Mouse (Mus musculus) neural tube, embryonic 11.5 days (tissue): ENCODE results near the gene Lgals8. TPM values are rescaled to one million over a fixed set of nuclear protein-coding genes. Genes with fewer than 3 reads are reported as not detected.
A peak's percentile ranks its signal among the peaks of the same experiment; 100 is the strongest.

Experiments
- ATAC-seq: fragments of 200-750 bp; cut with Nextera tagmentation; 2 replicates; pipeline ENCODE4 v1.8.0; 2017; ENCODE audit warnings: moderate number of reproducible peaks, mild to moderate bottlenecking, moderate TSS enrichment, moderate library complexity; ENCODE audit not compliant: insufficient read depth, low FRiP score, low TSS enrichment
- DNase-seq: peaks from one replicate; pipeline ENCODE4 v3.0.0-alpha.2; 2015; ENCODE audit warnings: low spot score
- H3K27ac ChIP-seq: fragments of 300-500 bp; sonication (generic); 2 replicates; pipeline ENCODE4 v1.5.1; 2014; ENCODE audit warnings: low read depth, mild to moderate bottlenecking, low read length
- H3K27me3 ChIP-seq: fragments of 300-500 bp; sonication (generic); 2 replicates; pipeline ENCODE4 v1.6.1; 2014; ENCODE audit warnings: mild to moderate bottlenecking, low read length, mixed read lengths; ENCODE audit not compliant: control insufficient read depth, insufficient read depth
- H3K36me3 ChIP-seq: fragments of 300-500 bp; sonication (generic); 2 replicates; pipeline ENCODE4 v1.6.1; 2014; ENCODE audit warnings: mild to moderate bottlenecking, low read length, moderate library complexity, mixed read lengths; ENCODE audit not compliant: control insufficient read depth, insufficient read depth
- H3K4me1 ChIP-seq: fragments of 300-500 bp; sonication (generic); 2 replicates; pipeline ENCODE4 v1.6.1; 2014; ENCODE audit warnings: low read length, mixed read lengths; ENCODE audit not compliant: control insufficient read depth, insufficient read depth
- H3K4me2 ChIP-seq: fragments of 300-500 bp; sonication (generic); 2 replicates; pipeline ENCODE4 v1.6.1; 2014; ENCODE audit warnings: low read depth, mild to moderate bottlenecking, moderate library complexity
- H3K4me3 ChIP-seq: fragments of 300-500 bp; sonication (generic); 2 replicates; pipeline ENCODE4 v1.5.1; 2014; ENCODE audit warnings: low read depth, low read length
- H3K9ac ChIP-seq: fragments of 300-500 bp; sonication (generic); 2 replicates; pipeline ENCODE4 v1.6.1; 2014; ENCODE audit warnings: mild to moderate bottlenecking, low read length
- H3K9me3 ChIP-seq: fragments of 300-500 bp; sonication (generic); 2 replicates; pipeline ENCODE4 v1.6.1; 2016; ENCODE audit warnings: low read length; ENCODE audit not compliant: control insufficient read depth
- WGBS: fragments of 180-500 bp; shearing (Covaris S2); extraction: QIAGEN DNeasy Blood & Tissue Kit; methylation state at CpG from one replicate; pipeline ENCODE4 v1.1.7; 2014; 5-methylcytosine and 5-hydroxymethylcytosine counted together
- polyA plus RNA-seq: library from polyadenylated mRNA; unstranded; fragments of >200 nt; fragmentation: Nextera tagmentation; extraction: Ambion mirVana; gene quantifications from 2 replicates; pipeline ENCODE4 v1.2.1, GENCODE M21; 2014

Gene Lgals8
- polyA plus RNA-seq, 1 experiment from 2014 or later = 14.3 TPM

DNA sequence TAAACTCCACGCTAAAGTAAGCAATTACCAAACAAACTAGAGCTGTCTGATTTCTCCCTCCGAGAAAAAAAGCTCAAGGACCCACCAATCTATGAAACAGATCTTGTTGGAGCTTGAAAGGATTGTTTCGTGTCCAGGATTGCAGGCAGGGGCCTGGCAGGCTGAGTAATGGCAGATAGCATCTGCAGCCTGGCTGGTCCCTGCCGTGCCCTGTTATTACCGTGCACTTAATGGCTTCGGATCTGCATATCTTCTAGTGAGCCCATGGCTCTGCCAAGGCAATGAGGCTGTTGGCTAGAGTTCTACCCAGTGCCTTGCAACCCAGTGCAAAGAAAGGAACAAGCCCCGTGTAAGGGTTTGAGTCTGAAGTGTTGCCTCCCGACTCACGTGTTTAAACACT, 30.0 kb upstream of the Lgals8 start:
- H3K4me3 ChIP-seq = no peak overlapping the region
- H3K4me1 ChIP-seq = no peaks in the 10 kb centered on the region
- no peak for DNase-seq
- H3K4me2 ChIP-seq = no peak overlapping the region
- no peak for ATAC-seq
- no peaks in the 10 kb centered on the region for H3K36me3 ChIP-seq
- no peaks in the 10 kb centered on the region for H3K27me3 ChIP-seq
- no peak overlapping the region for H3K9ac ChIP-seq
- WGBS = 83% methylated on average over 9 of the region's 9 CpGs
- H3K9me3 ChIP-seq = no peaks in the 10 kb centered on the region
- H3K27ac ChIP-seq = no peak overlapping the region

DNA sequence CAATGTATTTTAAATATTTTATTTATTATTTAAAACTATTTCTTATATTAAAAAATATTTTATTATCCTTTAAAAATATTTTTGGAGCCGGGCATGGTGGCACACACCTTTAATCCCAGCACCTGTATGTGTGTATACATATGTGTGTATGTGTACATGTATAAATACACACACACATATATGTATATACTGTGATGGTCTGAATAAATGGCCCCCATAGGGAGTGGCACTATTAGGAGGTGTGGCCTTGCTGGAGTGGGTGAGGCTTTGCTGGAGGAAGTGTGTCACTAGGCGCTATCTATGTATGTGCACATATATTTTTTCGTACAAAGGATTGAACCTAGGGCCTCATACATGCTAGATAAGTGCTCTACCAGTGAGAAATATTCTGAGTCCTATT, 27.8 kb upstream of the Lgals8 start:
- Histone ChIP-seq H3K9ac (no peak overlapping the region), H3K4me2 (no peak overlapping the region), H3K4me3 (no peak overlapping the region), H3K27ac (no peak overlapping the region), H3K9me3 (no peaks in the 10 kb centered on the region), H3K4me1 (no peaks in the 10 kb centered on the region), H3K27me3 (no peaks in the 10 kb centered on the region), H3K36me3 (no peaks in the 10 kb centered on the region)
- DNase-seq (no peak), ATAC-seq (no peak)
- WGBS = 96% methylated on average over 3 of the region's 3 CpGs

GRCm38 (mm10) chr13:12485640-12486039, 20.9 kb upstream of the Lgals8 start:
- Histone ChIP-seq H3K36me3 (no peaks in the 10 kb centered on the region), H3K27ac (no peak overlapping the region), H3K9me3 (no peaks in the 10 kb centered on the region), H3K4me2 (no peak overlapping the region), H3K27me3 (no peaks in the 10 kb centered on the region), H3K4me1 (no peaks in the 10 kb centered on the region), H3K9ac (no peak overlapping the region), H3K4me3 (no peak overlapping the region)
- DNase-seq (no peak), ATAC-seq (no peak)
- WGBS = 88% methylated on average over 7 of the region's 7 CpGs

DNA sequence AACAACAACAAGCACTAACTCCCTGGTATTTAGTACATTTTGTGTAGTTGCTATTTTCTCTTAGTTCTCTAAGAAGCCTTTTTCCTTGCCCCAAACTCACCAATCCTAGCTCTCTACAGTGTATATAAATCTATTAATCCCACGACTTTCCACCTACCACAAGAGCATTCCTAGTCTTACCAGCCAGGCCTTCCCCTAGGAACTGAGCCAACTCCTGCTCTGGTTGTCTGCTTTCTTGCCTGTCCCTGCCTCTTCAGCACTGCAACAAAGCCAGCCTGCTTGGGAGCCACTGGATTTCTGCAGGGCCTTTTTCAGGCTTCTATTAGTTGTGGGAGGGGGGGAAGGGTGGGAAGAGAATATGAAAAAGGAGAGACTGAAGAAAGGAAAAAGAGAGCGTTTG, 20.5 kb upstream of the Lgals8 start:
- H3K27ac ChIP-seq = no peak overlapping the region
- H3K4me1 ChIP-seq = no peaks in the 10 kb centered on the region
- H3K4me3 ChIP-seq = no peak overlapping the region
- whole genome bisulfite sequencing = 98% methylated on average over 2 of the region's 2 CpGs
- no peaks in the 10 kb centered on the region for H3K36me3 ChIP-seq
- no peaks in the 10 kb centered on the region for H3K27me3 ChIP-seq
- no peak overlapping the region for H3K9ac ChIP-seq
- no peak for ATAC-seq
- no peak overlapping the region for H3K4me2 ChIP-seq
- H3K9me3 ChIP-seq = no peaks in the 10 kb centered on the region
- DNase-seq = no peak

DNA sequence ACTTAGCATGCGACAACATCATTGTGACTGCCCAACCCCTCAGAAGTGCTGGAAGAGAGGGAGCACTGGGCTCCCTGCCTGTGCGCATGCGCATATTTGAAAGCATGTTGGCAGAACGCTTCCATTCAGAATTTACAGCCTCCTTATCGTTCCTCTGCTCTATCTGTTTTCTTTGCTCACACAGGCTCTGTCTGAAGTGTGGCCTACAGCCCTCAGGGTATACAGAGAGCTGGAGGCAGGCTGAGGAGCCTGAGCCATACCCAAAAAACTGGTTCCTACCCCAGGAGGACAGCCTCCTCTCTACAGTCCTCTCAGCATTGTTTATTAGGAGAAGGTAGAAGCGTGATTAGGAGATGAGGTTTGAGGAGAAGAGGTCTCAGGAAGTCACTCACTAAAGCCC, 15.1 kb upstream of the Lgals8 start:
- no peaks in the 10 kb centered on the region for H3K27me3 ChIP-seq
- ATAC-seq = no peak
- no peak overlapping the region for H3K9ac ChIP-seq
- no peak for DNase-seq
- no peak overlapping the region for H3K4me3 ChIP-seq
- no peak overlapping the region for H3K27ac ChIP-seq
- 78% methylated on average over 6 of the region's 6 CpGs for WGBS
- H3K36me3 ChIP-seq = no peaks in the 10 kb centered on the region
- H3K9me3 ChIP-seq = no peaks in the 10 kb centered on the region
- H3K4me2 ChIP-seq = no peak overlapping the region
- no peaks in the 10 kb centered on the region for H3K4me1 ChIP-seq

- DNase-seq = no peak
- Histone ChIP-seq H3K9ac (no peak overlapping the region), H3K36me3 (no peaks in the 10 kb centered on the region), H3K27me3 (no peaks in the 10 kb centered on the region), H3K27ac (no peak overlapping the region), H3K4me2 (no peak overlapping the region), H3K9me3 (no peaks in the 10 kb centered on the region), H3K4me1 (no peaks in the 10 kb centered on the region), H3K4me3 (no peak overlapping the region)
- WGBS = 84% methylated on average over 15 of the region's 15 CpGs
- ATAC-seq = no peak
Observed at GRCm38 (mm10) chr13:12478301-12478700, 13.6 kb upstream of the Lgals8 start.

DNA sequence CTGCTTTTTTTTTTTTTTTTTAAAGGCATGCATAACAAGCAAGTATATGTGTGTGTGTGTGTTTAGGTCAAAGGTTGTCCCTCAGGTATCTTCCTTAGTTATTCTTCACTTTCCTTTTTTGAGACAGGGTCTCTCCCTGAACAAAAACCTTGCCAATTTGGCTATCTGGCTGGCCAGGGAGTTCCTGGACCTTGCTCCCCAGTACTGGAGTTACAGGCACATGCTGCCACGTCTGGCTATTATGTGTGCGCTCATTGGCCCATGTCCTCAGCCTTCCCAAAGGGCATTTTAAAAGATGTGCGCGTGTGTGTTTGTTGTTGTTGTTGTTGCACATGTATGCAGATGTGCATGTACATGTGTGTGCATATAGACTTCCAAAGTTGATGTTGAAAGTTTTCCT, 12.1 kb upstream of the Lgals8 start:
- H3K36me3 ChIP-seq = no peaks in the 10 kb centered on the region
- no peak overlapping the region for H3K9ac ChIP-seq
- H3K27me3 ChIP-seq = no peaks in the 10 kb centered on the region
- no peak overlapping the region for H3K27ac ChIP-seq
- 90% methylated on average over 4 of the region's 4 CpGs for WGBS
- no peaks in the 10 kb centered on the region for H3K9me3 ChIP-seq
- H3K4me1 ChIP-seq = no peaks in the 10 kb centered on the region
- no peak overlapping the region for H3K4me2 ChIP-seq
- no peak for ATAC-seq
- no peak overlapping the region for H3K4me3 ChIP-seq
- DNase-seq = no peak

DNA sequence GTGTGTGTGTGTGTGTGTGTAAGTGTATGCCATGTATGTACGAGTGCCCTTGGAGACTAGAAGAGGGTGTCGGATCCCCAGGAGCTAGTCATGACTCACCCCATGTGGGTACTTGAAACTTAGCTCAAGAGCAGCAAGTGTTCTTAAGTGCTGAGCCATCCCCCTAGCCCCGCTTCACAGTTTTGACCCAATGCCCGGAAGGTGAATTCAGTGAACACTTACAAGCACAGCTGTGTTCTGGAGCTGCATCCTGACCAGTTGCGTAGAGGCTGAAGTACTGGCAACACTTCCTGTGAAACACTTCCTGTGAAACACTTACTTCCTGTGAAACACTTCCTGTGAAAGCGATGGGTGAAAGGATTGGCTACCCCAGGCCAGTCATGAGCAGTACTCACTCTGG, 10.5 kb upstream of the Lgals8 start:
- ATAC-seq (no peak), DNase-seq (no peak)
- Histone ChIP-seq H3K4me1 (no peaks in the 10 kb centered on the region), H3K4me3 (no peak overlapping the region), H3K27me3 (no peaks in the 10 kb centered on the region), H3K9me3 (no peaks in the 10 kb centered on the region), H3K4me2 (no peak overlapping the region), H3K36me3 (no peaks in the 10 kb centered on the region), H3K9ac (no peak overlapping the region), H3K27ac (no peak overlapping the region)
- 94% methylated on average over 6 of the region's 6 CpGs for WGBS

GRCm38 (mm10) chr13:12473724-12474378, 9.1 kb upstream of the Lgals8 start:
- Histone ChIP-seq H3K4me3 (no peak overlapping the region), H3K4me1 (no peaks in the 10 kb centered on the region), H3K27me3 (no peaks in the 10 kb centered on the region), H3K4me2 (no peak overlapping the region), H3K9me3 (no peaks in the 10 kb centered on the region), H3K27ac (no peak overlapping the region), H3K36me3 (no peaks in the 10 kb centered on the region), H3K9ac (no peak overlapping the region)
- DNase-seq = peak; percentile 80
- WGBS = 40% methylated on average over 8 of the region's 8 CpGs
- peak; percentile 65 for ATAC-seq
